Mouse (Mus musculus) cerebellum, adult (tissue): ENCODE results near the gene Colca2.

Experiments used
- ATAC-seq: cut with Nextera tagmentation; 2 replicates; pipeline ENCODE4 v1.9.2; 2017; ENCODE audit warnings: mild to moderate bottlenecking, moderate library complexity, mixed read lengths; ENCODE audit not compliant: insufficient number of reproducible peaks, low FRiP score, low TSS enrichment

Colca2 gene

DNA sequence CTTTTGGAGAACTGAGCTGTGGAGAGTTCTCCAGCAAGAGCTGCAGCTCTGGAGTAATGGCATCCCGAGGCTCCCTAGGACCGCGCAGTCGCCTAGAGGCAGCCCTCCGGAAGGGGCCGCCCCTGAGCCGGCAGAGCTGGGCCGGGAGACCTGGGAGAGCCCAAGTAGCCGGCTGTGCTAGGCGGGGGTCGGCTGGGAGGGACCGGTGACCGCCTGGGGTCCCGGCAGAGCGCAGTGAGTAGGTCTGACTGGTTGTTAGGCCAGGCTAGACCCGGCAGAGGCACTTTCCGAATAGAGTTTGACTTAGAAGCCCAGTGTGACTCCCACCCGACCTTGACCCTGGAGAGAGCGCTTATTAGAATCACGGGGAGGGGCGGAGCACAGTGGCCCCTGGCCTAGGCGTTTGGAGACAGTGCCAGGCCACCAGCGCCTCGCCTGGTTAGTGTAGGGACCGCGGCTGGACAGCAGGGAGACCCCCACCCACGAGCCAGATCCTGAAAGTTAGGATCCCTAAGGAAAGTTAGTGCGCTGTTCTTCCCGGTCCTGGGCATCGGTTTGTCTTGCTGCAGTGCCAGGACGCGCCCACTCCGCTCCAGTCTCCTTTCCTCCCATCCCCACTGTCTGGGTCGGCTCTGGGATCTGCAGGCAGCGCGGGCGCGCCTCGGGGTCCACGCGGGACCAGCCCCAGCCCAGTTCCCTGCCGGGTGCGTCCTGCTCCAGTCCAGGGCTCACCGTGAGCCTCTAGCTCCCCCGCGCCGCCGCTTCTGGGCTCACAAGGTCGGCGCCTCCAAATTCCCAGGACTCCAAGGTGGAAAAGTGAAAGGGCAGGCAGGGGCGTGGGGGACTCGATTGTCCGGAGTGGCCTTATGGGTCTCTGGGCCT, at the start of gene Colca2:
TSS of gene Colca2 (minus strand) at position 70 of the 882 bp plus-strand sequence.
- ATAC-seq: peak; percentile 61

- ATAC-seq: no peak
Observed at GRCm38 (mm10) chr9:51327555-51327903, 49.2 kb upstream of the Colca2 start.

DNA sequence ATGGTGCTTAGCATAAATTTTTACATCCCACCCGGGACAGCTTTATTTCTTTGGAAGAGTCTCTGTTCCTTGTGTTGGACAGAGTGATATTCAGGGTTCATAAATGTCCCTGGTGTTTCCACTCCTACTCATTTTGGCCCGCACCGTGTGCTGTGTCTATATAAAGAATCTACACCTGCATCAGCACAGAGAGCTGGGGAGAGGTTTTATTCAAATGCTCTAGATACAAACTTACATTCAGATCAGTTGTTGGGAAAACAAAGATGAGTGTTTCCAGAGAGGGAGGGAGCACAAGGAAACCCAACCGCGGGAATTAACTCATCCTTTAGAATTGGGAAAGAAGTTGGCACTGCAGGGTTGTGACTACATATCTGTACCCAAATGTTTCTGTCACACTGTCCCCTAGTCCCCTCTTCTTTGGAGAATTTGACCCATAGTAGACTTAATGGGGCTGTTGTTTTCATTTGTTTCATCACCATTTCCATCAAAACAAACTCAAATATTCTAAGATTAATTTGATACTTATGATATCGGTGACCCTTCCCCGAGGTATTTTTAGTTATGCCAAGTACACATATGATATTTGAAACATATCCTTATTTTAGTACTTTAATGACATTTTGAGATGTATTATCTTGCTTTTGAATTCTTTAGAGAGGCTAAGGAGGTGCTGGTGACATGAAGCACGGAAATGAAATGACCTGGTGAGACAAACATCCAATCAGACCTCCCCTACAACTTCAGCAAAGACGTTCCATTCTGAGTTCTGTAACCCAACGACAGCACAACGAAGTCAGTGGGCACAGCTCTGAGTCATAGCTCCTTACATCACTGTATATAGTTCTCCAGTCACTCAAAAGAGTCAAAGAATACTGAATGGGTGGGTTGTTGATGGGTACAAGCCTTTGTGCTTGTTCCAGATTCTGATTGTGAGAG, 48.5 kb upstream of the Colca2 start:
- ATAC-seq: no peak

GRCm38 (mm10) chr9:51324406-51325065, 46.2 kb upstream of the Colca2 start:
- no peak for ATAC-seq

GRCm38 (mm10) chr9:51320096-51320495, 41.7 kb upstream of the Colca2 start:
- ATAC-seq: no peak

- no peak for ATAC-seq
Observed at GRCm38 (mm10) chr9:51318246-51318645, 39.9 kb upstream of the Colca2 start.

GRCm38 (mm10) chr9:51317322-51317721, 39.0 kb upstream of the Colca2 start:
- no peak for ATAC-seq

GRCm38 (mm10) chr9:51315402-51316063, 37.2 kb upstream of the Colca2 start:
- ATAC-seq: no peak

DNA sequence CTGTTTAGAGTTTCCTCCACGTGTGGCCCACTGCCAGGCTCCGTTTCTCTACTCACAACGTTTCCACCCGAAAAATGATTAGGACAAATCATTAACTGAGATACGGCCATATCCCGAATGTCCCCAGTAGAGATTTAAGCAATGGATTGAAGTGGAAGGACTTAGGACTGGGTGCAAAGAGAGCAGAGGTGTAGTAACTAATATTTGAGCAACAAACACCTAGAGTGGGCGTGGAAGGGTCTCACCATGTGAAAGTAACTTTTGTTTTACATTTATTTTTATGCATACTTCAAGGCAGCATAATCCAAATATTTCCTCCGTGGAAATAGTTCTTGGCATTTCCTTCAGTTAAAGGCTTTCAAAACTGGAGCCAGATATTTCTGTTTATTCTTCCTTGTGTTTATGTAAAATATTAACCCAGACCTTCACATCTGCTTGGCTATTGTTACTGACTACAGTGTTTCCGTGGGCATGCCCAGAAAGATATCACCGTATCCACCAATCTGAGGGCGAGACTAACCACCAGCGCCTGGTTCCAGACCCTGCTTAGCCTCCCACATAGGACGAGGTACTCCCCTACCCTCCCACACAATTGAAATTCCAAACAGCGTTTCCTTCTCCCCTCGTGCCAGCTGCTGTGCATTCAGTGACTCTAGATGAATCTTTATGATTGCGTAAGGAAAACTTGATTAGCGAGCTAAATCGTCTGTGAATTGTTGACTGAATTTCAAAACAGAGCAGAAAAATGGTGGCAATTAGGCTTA, 34.4 kb upstream of the Colca2 start:
- no peak for ATAC-seq

- no peak for ATAC-seq
Observed at GRCm38 (mm10) chr9:51310515-51310914, 32.1 kb upstream of the Colca2 start.

DNA sequence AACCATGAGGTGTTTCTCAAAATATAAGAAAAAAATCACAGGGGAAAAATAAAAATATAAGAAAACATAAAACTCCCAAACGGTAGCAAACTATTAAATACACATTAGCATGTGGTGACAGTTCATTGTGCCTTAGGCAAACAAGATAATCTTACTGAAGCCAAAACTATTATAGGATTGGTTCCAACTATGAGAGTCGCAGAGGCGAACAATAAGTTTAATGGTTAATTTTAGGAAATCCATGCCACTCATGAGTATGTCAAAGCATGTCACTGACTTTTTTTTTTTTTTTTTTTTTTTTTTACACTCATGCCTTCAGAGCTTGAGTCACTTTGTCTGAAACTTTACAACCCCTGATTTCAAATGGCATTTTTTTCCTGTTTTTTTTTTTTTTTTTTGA, 28.0 kb upstream of the Colca2 start:
- no peak for ATAC-seq

DNA sequence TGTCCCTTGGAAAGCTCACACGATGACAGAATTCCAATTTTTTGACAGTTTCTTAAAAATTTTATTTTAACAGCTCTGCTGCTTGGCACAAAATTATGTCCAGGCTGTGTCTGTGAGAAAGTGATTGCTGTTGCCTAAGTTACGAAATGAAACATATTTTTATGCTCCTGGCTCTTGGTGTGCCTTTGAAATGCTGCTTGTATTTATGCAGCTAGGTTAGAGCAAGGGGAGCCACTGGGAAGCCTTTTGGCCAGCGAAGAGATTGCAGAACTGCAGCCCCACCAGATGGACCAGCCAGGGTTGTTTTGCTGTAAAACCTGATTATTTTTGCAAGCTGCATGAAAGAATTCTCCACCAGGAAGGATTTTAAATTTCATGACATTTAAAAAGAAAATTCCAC, 26.8 kb upstream of the Colca2 start:
- no peak for ATAC-seq

GRCm38 (mm10) chr9:51303980-51304379, 25.6 kb upstream of the Colca2 start:
- no peak for ATAC-seq

GRCm38 (mm10) chr9:51293541-51293940, 15.2 kb upstream of the Colca2 start:
- no peak for ATAC-seq

- ATAC-seq: peak; percentile 68
Observed at GRCm38 (mm10) chr9:51292674-51293073, 14.3 kb upstream of the Colca2 start.

- no peak for ATAC-seq
Observed at GRCm38 (mm10) chr9:51290980-51291379, 12.6 kb upstream of the Colca2 start.

DNA sequence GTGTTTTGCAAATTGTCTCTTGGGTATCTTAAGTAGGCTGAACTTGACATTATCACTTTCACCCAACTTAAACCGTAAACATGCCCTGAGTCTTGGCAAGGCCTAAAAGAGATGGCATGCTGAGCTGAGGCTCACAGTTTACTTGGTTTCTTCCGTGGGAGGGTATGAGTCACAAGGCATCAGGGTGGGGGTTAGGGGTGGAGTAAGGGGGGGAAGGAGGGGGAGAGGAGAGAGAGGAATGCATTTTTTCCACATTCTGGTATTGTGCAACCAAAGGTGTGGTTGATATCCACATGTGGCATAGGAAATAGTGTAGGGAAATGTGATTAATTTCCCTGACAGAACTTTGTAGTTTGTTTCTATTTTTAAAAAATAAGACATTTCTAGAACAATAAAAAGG, 7.7 kb upstream of the Colca2 start:
- ATAC-seq: no peak

- no peak for ATAC-seq
Observed at GRCm38 (mm10) chr9:51277834-51278498, 403 bp downstream of the Colca2 start.

GRCm38 (mm10) chr9:51274678-51275077, 3.7 kb downstream of the Colca2 start:
- ATAC-seq: no peak
